Mouse (Mus musculus): ENCODE measurements around the gene Cacna1d. TPM values are rescaled to one million over a fixed set of nuclear protein-coding genes. Genes with fewer than 3 reads are reported as not detected.

Gene Cacna1d
- polyA plus RNA-seq, 1 experiment from 2014 or later: 9.5 TPM

DNA sequence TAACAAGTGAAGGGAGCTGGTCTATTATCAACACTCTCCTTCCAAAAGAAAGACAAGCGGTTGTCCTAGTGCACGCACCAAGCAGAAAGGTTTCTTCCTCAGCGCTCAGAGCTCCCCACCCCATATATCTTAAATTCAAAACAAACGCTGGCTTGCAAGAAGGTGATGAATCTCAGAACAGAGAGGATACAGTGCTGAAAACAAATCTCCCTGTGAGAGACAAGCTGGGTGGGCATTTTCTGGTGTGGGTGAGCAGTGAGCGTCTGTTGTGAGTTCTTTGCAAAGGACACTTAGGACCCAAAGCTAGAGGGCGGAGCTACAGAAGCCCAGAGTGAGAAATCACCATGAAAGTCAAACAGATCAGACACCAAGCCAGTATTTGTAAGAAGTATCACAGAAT is 72.2 kb downstream of the Cacna1d start:
- no peak for ATAC-seq
- H3K9ac ChIP-seq (replicated peaks; ENCODE audit: low read depth, low read length): no peak overlapping the region
- H3K4me1 ChIP-seq (replicated peaks; ENCODE audit: control insufficient read depth, insufficient read depth, low read length): no peaks in the 10 kb centered on the region
- H3K27me3 ChIP-seq (replicated peaks; ENCODE audit: control insufficient read depth, insufficient read depth, low read length): no peaks in the 10 kb centered on the region
- WGBS: 81% methylated on average over 6 of the region's 6 CpGs
- no peak overlapping the region for H3K4me2 ChIP-seq (ENCODE audit: low read length)
- H3K36me3 ChIP-seq (ENCODE audit: control insufficient read depth, insufficient read depth): no peaks in the 10 kb centered on the region
- H3K9me3 ChIP-seq (ENCODE audit: control insufficient read depth, low read length): no peaks in the 10 kb centered on the region
- H3K4me3 ChIP-seq (replicated peaks; ENCODE audit: low read length): no peak overlapping the region
- no peak overlapping the region for H3K27ac ChIP-seq (ENCODE audit: low read length)

DNA sequence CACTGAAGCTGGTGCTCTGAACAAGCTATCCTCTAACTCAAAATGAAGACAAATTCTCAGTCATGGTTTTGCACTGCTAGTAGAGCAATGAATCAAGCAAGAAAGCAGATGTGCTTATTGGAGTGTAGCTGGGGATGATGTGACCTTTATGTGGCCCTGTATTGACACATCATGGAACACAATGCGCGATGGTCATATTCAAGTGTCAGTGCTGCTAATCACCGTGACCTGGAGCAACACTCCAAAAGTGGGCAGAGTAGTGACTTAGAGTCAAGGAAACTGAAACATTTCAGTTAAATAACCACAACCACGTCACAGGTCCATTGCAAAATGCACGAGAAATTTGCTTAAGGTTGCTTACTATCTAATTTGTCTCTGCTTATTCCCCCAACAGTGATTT is 75.4 kb downstream of the Cacna1d start:
- Histone ChIP-seq H3K4me1 (replicated peaks; ENCODE audit: control insufficient read depth, insufficient read depth, low read length) (no peaks in the 10 kb centered on the region), H3K36me3 (ENCODE audit: control insufficient read depth, insufficient read depth) (no peaks in the 10 kb centered on the region), H3K4me3 (replicated peaks; ENCODE audit: low read length) (no peak overlapping the region), H3K4me2 (ENCODE audit: low read length) (no peak overlapping the region), H3K27ac (ENCODE audit: low read length) (no peak overlapping the region), H3K27me3 (replicated peaks; ENCODE audit: control insufficient read depth, insufficient read depth, low read length) (no peaks in the 10 kb centered on the region), H3K9ac (replicated peaks; ENCODE audit: low read depth, low read length) (no peak overlapping the region), H3K9me3 (ENCODE audit: control insufficient read depth, low read length) (no peaks in the 10 kb centered on the region)
- WGBS: 92% methylated on average over 5 of the region's 5 CpGs
- no peak for ATAC-seq

DNA sequence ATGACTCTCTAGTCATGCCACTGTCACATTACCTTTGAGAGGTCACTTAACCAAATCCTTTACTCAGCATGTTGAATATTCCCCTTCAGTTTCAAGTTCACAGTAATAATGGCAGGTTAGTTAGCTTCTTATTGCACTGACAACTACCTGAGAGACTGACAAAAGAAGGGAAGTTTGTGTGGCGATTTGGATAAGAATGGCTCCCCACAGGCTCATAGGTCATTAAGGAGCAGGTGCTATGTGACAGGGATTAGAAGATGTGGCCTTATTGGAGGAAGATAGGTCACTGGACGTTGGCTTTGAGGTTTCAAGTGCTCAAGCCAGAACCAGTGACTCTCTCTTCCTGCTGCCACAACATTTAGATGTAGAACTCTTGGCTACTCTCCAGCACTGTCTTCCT is 77.1 kb downstream of the Cacna1d start:
- Histone ChIP-seq H3K4me1 (replicated peaks; ENCODE audit: control insufficient read depth, insufficient read depth, low read length) (no peaks in the 10 kb centered on the region), H3K4me3 (replicated peaks; ENCODE audit: low read length) (no peak overlapping the region), H3K27ac (ENCODE audit: low read length) (no peak overlapping the region), H3K9ac (replicated peaks; ENCODE audit: low read depth, low read length) (no peak overlapping the region), H3K27me3 (replicated peaks; ENCODE audit: control insufficient read depth, insufficient read depth, low read length) (no peaks in the 10 kb centered on the region), H3K9me3 (ENCODE audit: control insufficient read depth, low read length) (no peaks in the 10 kb centered on the region), H3K4me2 (ENCODE audit: low read length) (no peak overlapping the region), H3K36me3 (ENCODE audit: control insufficient read depth, insufficient read depth) (no peaks in the 10 kb centered on the region)
- no peak for ATAC-seq
- 64% methylated on average over 2 of the region's 2 CpGs for WGBS

DNA sequence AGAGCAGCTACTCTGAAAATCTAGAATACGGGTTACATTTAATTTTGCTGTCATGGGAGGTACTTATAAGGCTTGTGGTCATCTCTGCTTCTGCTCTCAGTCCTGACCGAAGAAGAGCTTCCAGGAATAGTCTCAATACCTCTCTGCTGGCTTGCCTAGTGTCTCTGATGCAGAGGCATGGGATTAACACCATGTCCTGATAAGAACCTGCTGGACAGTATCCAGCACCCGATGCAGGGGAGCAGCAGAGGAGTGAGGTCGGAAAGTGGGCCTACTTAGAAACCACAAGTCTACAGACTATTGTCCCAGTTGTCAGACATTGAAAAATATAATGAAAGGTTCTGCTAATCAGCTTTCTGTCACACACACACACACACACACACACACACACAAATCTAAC is 81.9 kb downstream of the Cacna1d start:
- Histone ChIP-seq H3K4me2 (ENCODE audit: low read length) (no peak overlapping the region), H3K4me1 (replicated peaks; ENCODE audit: control insufficient read depth, insufficient read depth, low read length) (no peaks in the 10 kb centered on the region), H3K9ac (replicated peaks; ENCODE audit: low read depth, low read length) (no peak overlapping the region), H3K27ac (ENCODE audit: low read length) (no peak overlapping the region), H3K27me3 (replicated peaks; ENCODE audit: control insufficient read depth, insufficient read depth, low read length) (no peaks in the 10 kb centered on the region), H3K9me3 (ENCODE audit: control insufficient read depth, low read length) (no peaks in the 10 kb centered on the region), H3K36me3 (ENCODE audit: control insufficient read depth, insufficient read depth) (no peaks in the 10 kb centered on the region), H3K4me3 (replicated peaks; ENCODE audit: low read length) (no peak overlapping the region)
- 76% methylated on average over 4 of the region's 4 CpGs for WGBS
- ATAC-seq: no peak

DNA sequence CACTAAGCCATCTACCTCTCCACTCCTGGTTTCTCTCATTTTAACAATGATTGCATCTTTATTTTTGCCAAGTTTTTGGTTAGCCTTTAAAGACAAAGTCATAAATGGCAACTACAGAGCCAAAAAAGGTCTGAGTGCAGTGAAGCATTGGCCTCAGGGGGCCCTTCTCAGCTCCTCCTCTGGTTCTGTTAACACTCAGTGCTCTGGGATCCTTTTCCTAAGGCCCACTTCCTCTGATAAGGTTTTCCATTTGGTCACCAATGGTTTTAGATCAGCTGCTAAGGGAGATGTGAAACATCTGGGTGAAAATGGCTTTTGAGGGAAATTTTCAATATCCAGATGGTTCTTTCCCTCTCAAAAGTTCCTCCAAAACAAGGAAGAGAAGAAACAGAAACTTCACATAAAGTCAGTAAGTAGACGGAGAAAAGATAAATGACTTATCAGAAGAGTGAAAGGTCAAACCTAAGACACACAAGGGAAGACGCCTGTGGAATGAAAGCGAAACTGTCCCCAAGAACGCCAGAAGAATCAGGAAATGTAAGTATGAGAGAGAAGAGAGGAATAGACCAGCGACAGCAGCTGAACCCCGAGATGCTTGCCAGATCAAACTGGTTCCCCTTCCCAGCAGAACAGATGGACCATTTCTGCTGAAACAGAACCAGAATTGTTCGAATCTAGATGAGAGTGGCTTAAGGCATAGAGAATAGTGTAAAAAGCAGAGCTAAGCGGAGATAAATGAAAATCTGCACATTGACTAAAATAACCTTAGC is 85.6 kb downstream of the Cacna1d start:
- Histone ChIP-seq H3K4me2 (ENCODE audit: low read length) (no peak overlapping the region), H3K4me3 (replicated peaks; ENCODE audit: low read length) (no peak overlapping the region), H3K9ac (replicated peaks; ENCODE audit: low read depth, low read length) (no peak overlapping the region), H3K36me3 (ENCODE audit: control insufficient read depth, insufficient read depth) (no peaks in the 10 kb centered on the region), H3K27ac (ENCODE audit: low read length) (no peak overlapping the region), H3K27me3 (replicated peaks; ENCODE audit: control insufficient read depth, insufficient read depth, low read length) (no peaks in the 10 kb centered on the region), H3K4me1 (replicated peaks; ENCODE audit: control insufficient read depth, insufficient read depth, low read length) (no peaks in the 10 kb centered on the region), H3K9me3 (ENCODE audit: control insufficient read depth, low read length) (no peaks in the 10 kb centered on the region)
- ATAC-seq: no peak
- WGBS: 87% methylated on average over 8 of the region's 8 CpGs

DNA sequence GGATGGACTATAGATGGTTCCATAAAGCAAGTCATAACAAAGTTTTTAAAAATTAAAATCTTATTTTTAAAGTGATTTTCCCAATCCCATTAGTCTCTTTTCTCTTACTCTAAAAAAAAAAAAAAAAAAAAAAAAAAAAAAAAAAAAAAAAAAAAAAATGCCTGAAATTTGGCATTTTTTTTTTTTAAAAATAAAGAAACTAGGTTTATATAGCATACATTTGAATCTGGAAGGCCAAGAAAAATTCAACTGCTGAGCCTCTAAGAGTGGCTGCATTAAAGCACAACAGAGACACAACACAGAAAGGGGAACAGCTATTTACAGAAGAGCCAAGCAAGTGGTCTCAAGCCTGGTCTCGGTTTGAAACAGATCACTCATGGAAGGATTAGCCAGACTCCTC is 112.9 kb downstream of the Cacna1d start:
- H3K4me2 ChIP-seq (ENCODE audit: low read length): no peak overlapping the region
- H3K27me3 ChIP-seq (replicated peaks; ENCODE audit: control insufficient read depth, insufficient read depth, low read length): no peaks in the 10 kb centered on the region
- no peak for ATAC-seq
- WGBS: 25% methylated on average over 1 of the region's 1 CpGs
- no peaks in the 10 kb centered on the region for H3K9me3 ChIP-seq (ENCODE audit: control insufficient read depth, low read length)
- no peak overlapping the region for H3K27ac ChIP-seq (ENCODE audit: low read length)
- H3K36me3 ChIP-seq (ENCODE audit: control insufficient read depth, insufficient read depth): no peaks in the 10 kb centered on the region
- no peak overlapping the region for H3K9ac ChIP-seq (replicated peaks; ENCODE audit: low read depth, low read length)
- no peaks in the 10 kb centered on the region for H3K4me1 ChIP-seq (replicated peaks; ENCODE audit: control insufficient read depth, insufficient read depth, low read length)
- no peak overlapping the region for H3K4me3 ChIP-seq (replicated peaks; ENCODE audit: low read length)

DNA sequence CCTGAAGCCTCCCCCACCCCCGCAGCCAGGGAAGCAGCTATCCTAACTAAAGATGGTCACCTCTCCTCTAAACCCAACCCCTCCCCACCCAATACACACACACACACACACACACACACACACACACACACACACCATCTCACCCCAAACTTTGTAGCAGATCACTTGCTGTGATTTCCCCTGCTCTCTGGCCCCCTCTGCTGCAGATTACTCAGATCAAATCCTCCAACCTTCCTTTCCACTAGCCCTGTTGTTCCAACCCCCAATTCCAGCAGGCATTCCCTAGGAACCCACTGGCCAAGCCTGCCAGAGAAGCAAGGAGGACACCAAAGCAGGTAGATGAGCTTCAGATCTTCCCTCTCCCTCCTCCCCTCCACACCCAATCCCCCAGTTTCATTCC is 118.4 kb downstream of the Cacna1d start:
- no peak for ATAC-seq
- WGBS: 30% methylated on average over 1 of the region's 1 CpGs
- H3K9me3 ChIP-seq (ENCODE audit: control insufficient read depth, low read length): no peaks in the 10 kb centered on the region
- H3K27ac ChIP-seq (ENCODE audit: low read length): no peak overlapping the region
- H3K27me3 ChIP-seq (replicated peaks; ENCODE audit: control insufficient read depth, insufficient read depth, low read length): no peaks in the 10 kb centered on the region
- H3K4me1 ChIP-seq (replicated peaks; ENCODE audit: control insufficient read depth, insufficient read depth, low read length): no peaks in the 10 kb centered on the region
- no peak overlapping the region for H3K4me2 ChIP-seq (ENCODE audit: low read length)
- no peak overlapping the region for H3K4me3 ChIP-seq (replicated peaks; ENCODE audit: low read length)
- no peak overlapping the region for H3K9ac ChIP-seq (replicated peaks; ENCODE audit: low read depth, low read length)
- H3K36me3 ChIP-seq (ENCODE audit: control insufficient read depth, insufficient read depth): no peaks in the 10 kb centered on the region

DNA sequence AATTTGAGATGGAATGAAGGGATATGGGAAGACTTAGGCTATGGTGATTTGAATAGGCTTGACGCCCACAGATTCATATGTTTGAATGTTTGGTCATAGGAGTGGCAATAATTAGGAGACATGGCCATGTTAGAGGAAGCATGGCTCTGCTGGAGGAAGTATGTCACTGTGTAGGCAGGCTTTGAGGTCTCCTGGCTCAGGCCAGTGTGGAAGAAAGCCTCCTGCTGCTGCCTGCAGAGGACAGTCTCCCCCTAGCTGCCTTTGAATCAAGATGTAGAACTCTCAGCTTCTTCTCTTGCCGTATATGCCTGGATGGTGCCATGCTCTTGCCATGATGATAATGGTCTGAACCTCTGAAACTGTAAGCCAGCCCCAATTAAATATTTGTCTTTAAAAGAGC is 120.2 kb downstream of the Cacna1d start:
- no peak overlapping the region for H3K4me3 ChIP-seq (replicated peaks; ENCODE audit: low read length)
- no peak for ATAC-seq
- no peak overlapping the region for H3K27ac ChIP-seq (ENCODE audit: low read length)
- H3K9ac ChIP-seq (replicated peaks; ENCODE audit: low read depth, low read length): no peak overlapping the region
- H3K36me3 ChIP-seq (ENCODE audit: control insufficient read depth, insufficient read depth): no peaks in the 10 kb centered on the region
- 88% methylated on average over 2 of the region's 2 CpGs for WGBS
- H3K9me3 ChIP-seq (ENCODE audit: control insufficient read depth, low read length): no peaks in the 10 kb centered on the region
- H3K4me1 ChIP-seq (replicated peaks; ENCODE audit: control insufficient read depth, insufficient read depth, low read length): no peaks in the 10 kb centered on the region
- H3K27me3 ChIP-seq (replicated peaks; ENCODE audit: control insufficient read depth, insufficient read depth, low read length): no peaks in the 10 kb centered on the region
- H3K4me2 ChIP-seq (ENCODE audit: low read length): no peak overlapping the region

DNA sequence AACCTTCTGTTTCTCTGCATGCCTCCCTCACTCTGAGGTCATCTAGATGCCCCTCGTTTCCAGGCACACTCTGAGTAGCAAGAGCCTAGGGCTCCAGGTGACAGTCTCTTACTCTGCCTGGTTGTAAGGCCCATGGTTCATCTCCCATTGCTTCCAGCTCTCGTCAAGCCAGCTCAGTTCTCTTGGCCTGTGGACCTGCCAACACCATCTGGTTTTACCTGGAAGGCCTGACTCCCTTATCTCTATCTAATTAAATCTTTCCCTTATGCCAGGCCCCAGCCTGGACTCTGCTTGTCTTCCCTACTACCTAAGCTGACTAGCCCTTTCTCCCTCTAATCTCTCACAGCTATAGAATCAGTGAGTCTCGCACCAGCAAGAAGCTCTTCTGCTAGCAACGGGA is 124.2 kb downstream of the Cacna1d start:
- Histone ChIP-seq H3K4me2 (ENCODE audit: low read length) (no peak overlapping the region), H3K9me3 (ENCODE audit: control insufficient read depth, low read length) (no peaks in the 10 kb centered on the region), H3K4me1 (replicated peaks; ENCODE audit: control insufficient read depth, insufficient read depth, low read length) (no peaks in the 10 kb centered on the region), H3K4me3 (replicated peaks; ENCODE audit: low read length) (no peak overlapping the region), H3K27me3 (replicated peaks; ENCODE audit: control insufficient read depth, insufficient read depth, low read length) (no peaks in the 10 kb centered on the region), H3K36me3 (ENCODE audit: control insufficient read depth, insufficient read depth) (no peaks in the 10 kb centered on the region), H3K9ac (replicated peaks; ENCODE audit: low read depth, low read length) (no peak overlapping the region), H3K27ac (ENCODE audit: low read length) (no peak overlapping the region)
- WGBS: 81% methylated on average over 4 of the region's 4 CpGs
- no peak for ATAC-seq

DNA sequence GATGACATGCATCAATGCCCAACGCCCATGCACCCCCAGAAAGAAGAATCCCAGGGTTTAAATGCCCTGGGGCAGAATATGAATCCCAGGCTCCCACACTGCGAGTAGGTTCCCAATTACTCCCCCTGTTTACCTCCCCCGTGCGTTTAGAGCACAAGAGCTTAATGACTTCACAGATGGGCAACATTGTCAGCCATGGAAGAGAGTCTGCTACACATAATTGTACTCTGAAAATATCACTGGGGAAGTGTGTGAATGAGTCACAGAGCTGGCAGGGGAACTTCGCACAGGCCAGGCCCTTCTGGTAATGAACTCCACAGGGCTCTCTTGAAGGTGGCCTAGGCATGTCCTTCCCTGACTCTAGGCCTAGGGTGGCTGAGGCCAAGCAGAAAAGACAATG is 125.4 kb downstream of the Cacna1d start:
- H3K9me3 ChIP-seq (ENCODE audit: control insufficient read depth, low read length): no peaks in the 10 kb centered on the region
- no peak for ATAC-seq

More for the DNA sequence above, 125.4 kb downstream of the Cacna1d start:
- H3K4me3 ChIP-seq (replicated peaks; ENCODE audit: low read length): no peak overlapping the region
- WGBS: 52% methylated on average over 5 of the region's 5 CpGs
- no peaks in the 10 kb centered on the region for H3K27me3 ChIP-seq (replicated peaks; ENCODE audit: control insufficient read depth, insufficient read depth, low read length)
- no peak overlapping the region for H3K9ac ChIP-seq (replicated peaks; ENCODE audit: low read depth, low read length)
- H3K4me2 ChIP-seq (ENCODE audit: low read length): no peak overlapping the region
- H3K4me1 ChIP-seq (replicated peaks; ENCODE audit: control insufficient read depth, insufficient read depth, low read length): no peaks in the 10 kb centered on the region
- H3K36me3 ChIP-seq (ENCODE audit: control insufficient read depth, insufficient read depth): no peaks in the 10 kb centered on the region
- no peak overlapping the region for H3K27ac ChIP-seq (ENCODE audit: low read length)

Measured in forebrain, embryonic 16.5 days (tissue).